Mouse (Mus musculus): ENCODE data around the gene Akr1e1.
"Not testable (repeated sequence)": the region's sequence is repeated elsewhere in the genome, so short reads cannot be mapped to it uniquely, and the experiment has no call there.

Akr1e1 gene

DNA sequence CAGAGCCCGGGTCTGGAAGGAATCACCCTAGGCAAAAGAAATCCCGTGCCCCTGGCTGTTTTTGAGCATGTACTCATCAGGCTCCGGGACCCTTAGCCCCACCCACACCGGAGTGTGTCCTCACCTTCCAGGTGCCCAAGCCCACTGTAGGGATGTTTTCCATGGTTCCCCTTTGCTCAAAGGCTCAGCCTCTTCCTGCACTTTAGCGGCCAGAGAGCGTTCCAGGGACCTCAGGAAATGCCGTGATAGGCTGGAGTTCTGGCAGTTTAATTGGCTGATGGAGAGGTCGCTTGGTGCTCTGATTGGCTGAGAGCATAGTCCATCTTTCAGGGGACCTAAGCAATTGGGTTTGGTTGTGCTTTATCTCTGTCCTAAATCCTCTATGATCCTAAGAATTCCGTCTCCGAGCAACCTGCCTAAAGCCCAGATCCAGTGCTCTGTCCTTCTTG is at the start of gene Akr1e1:
Gene Akr1e1, minus strand, starts transcription at position 214 of the 449 bp plus-strand sequence.
- peak; percentile 73 for DNase-seq

DNA sequence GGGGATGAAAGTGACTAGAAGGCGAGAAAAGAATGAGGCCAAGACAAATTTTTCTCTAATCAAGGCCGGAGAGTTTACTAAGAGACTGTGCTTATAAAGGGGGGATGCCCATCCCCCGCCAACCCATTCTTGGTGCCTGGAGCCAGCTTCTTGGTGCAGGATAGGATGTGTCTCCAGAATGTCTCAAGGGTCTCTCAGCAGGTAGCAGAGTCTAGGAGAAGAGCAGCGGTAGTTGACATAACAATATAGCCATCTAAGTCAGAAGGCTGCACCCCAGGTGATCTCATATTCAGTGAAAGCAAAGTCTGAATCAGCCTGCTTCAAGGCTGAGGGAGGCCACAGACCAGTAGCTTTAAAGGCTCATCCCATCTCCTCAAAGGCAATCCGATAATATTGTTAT is 49.4 kb upstream of the Akr1e1 start:
- no peak for DNase-seq

DNA sequence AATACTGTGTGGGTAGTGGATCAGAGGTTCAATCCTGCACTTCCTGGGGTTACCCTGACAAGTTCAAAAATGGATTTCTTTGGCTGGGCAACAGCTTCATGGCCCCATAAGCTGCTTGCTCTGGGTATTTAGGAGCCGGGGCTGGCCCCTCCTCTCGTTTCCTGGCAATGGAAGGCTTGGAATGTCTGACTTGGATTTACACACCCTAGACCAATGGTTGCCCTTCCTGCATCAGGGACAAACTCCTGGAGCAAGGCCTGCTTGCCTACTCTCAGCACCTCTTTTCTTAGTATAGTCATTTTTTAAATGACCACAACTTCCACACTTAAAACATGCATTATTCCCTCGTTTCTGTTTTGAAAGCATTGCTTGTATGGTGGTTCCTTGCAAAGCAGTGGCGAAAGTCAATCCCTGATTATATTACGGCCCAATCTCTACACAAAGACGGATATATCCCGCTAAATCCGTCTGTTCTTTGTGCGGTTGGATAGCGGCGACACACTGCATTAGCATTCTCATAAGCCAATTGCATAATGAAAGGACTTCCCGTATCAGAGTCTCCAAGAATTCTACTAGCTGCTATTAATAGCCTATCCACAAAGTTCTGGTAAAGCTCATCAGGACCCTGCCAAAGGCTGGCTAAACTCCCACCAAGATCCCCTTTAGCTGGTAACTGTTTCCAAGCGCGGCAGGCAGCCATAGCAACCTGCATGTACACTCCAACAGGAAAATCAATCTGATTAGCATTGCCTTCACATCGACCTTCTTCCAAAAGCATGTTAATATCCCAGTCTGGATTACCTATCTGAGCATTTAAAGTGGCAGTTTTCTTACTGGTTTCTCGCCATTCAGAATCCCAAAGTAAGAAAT is 47.5 kb upstream of the Akr1e1 start:
- DNase-seq, result peak; percentile 8

DNA sequence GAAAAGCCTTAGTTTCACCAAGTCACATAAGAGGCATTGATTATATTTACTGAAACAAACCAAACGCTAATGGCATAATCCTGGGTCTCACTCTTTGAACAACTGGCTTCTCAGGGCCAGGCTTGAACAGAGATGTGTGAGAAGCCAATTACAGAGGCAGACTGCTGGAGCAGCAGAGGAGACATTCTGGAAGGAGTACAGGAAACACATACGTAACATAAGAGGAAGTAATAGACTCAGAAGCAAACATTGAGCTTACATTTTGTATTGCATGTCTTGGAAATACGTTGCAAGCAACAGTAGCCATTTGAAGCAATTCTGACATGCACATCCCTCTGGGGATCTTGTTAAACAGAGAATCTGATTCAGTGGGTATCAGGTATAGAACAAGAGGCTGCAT is 41.2 kb upstream of the Akr1e1 start:
- DNase-seq, result no peak

DNA sequence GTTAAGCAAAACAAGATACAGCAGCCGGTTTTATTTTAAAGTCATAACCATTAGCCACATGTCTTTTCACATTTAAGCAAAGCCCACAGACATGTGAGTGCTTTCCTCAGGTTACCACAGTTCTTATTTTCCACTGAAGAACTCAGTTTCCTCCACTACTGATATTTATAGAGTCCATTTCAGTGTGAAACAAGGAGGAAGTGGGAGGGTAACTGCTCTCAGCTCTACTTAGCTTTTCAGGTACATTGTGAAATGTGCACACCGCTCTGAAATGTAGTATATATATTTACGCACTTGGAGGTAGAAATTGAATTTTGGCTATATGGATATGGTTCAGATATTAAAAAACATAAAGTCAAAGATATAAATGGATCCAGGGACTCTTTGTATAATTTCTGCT is 36.3 kb upstream of the Akr1e1 start:
- DNase-seq, result no peak

DNA sequence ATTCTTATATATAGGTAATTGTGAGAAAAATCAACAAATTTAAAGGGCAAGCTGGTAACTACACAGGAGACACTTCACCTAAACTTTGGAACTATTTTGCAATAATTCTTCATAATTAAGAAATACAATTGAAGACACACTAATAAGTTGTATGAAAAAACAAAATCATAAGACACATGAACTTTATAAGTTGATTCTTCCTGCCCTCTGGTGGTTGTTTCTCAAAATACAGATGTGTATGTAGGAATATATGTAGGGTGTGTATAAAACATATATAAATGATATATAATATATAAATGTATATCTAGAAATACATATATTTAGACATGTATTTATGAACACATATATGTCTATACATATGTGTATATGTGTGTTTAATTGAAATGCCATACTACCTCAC is 1.9 kb upstream of the Akr1e1 start:
- DNase-seq, result no peak

DNA sequence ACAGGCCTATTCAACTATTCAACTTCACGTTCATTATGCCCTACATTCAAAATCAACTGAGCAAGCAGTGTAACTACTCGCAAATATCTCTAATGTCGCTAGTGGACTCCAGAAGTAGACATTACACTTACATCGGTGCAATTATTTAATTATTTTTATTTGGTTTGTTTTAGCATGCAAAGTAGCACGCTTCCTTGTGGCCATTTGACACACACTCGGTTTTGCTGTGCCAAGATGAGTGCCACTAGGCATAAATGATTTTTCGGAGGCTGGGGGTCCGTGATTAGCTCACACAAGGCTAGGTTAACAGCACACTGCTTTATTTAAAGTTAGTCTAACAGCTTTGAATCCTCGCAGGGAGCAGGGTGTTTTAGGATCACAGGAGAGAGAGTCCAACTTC is 444 bp downstream of the Akr1e1 start:
- DNase-seq, result no peak

DNA sequence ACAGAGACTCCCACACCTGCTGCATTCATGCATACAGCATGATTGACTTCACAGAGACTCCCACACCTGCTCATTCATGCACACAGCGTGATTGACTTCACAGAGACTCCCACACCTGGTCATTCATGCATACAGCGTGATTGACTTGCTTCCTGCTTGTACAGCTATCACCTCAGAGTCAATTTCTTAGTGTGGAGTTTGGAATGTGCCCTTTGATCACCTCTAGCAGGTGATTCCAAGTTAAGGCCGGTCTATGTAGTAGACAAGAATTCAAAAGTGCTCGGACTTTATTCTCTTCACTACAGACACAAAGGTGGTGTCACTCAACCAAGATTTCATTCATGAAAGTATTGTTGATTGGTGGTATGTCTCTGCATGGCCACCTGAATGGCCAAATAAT is 2.2 kb downstream of the Akr1e1 start:
- no peak for DNase-seq

DNA sequence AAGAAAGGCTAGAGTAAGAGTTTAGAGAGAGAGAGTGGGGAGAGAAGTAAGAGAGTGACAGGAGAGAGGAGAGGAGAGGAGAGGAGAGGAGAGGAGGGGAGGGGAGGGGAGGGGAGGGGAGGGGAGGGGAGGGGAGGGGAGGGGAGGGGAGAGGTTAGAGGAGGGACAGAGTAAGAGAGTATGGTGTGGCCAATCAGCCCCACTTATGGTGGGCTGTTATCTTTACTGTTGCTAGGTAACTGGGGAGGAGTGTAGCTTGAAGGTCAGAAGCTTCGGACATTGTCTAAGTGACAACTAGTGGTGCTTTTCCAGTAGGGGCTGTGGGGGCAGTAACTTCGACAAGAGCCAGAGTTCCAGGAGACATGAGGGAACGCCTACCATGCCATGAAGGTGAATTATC is 5.5 kb downstream of the Akr1e1 start:
- not testable (repeated sequence) for DNase-seq

DNA sequence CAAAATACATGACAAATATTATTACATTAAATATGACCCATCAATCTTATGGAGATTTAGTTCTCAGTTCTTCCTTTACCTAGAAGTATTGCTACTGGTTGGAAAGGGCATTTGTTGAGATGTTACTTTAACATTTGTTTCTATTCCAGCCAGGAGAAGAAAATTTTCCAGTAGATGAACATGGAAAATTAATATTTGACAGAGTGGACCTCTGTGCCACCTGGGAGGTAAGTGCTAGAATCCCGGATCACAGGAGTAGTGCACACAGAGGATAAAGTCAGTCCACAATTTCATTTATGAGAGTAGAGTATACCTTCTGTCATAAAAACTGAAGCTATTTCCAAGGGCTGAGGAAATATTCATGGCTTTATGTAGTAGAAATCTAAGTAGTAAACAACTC is 32.1 kb downstream of the Akr1e1 start:
- no peak for DNase-seq

DNA sequence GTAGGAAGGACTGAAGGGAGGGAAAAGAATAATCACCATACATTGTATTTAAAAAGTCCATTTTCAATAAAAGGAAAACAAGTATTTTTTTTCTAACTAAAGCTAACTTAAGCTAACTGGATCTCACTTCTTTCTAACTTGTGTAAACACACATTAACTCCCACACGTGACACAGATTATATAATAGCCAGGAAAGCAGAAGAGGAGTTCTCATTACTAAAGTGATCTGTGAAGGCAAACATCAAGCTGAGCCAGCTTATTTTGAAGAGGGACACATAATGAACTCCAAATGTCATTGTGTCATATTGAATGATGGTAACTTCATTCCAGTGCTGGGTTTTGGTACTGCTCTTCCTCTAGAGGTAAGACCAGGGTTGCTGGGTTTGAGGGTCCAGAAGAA is 35.1 kb downstream of the Akr1e1 start, which contains the start of gene Akr1c21:
Gene Akr1c21, plus strand, starts transcription at position 205 of the 400 bp plus-strand sequence.
- no peak for DNase-seq

DNA sequence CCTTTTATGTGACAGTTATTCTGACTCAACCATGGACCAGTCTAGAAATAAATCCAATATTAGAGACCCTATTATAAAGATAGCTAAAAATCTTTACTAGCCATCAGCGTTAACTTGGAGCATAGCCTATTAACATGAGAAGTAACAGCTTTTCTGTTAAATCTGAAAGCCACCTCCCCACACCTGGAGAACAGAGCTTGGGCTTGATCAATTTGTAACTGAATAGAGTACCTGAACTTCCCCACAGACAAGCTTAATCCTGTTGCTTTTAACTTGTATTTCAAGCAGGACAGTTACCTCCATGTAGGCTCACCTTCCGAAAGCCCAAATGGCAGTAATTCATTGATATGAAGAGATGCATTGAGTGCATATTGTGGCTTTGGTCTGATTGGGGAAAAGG is 43.0 kb downstream of the Akr1e1 start:
- DNase-seq, result no peak

DNA sequence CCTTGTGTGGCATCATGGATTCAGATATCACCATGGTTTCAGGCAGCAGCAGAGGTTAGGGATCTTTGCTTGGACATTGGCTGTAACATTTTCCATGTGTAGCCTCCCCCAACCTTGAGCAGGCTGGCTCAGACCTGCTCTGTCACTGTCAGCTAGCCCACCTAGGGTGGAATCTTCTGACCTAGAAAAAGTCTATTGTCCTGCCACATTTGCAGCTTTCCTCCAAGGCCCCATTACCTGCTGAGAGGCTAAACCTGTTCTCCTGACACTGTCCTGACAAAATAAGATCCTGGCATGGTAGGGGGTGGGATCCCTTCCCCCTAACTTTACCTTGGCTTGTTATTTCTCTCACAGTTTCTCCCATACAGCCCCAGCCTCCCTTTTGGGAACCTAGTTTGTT is 48.5 kb downstream of the Akr1e1 start:
- DNase-seq, result no peak

DNA sequence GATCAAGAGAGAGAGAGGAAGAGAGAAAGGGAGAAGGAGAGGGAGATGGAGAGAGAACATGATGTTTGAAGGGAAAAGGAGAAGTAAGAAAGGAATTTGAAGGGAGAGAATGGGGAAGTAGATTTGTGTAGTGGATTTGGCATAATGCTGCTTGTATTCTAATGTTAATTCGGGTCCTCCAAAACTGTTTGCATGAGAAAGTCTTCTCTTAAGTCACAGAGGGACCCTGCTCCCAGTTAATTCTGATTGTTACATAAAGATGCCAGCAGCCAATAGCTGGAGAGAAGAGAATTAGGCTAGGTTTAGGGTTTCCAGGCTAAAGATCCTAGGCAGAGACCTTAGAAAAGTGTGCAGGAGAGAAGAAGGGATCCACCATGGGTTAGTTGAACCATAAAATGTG is 49.8 kb downstream of the Akr1e1 start:
- no peak for DNase-seq
